Mouse (Mus musculus): ENCODE data around the gene Slx4.

- no peak for TF ChIP-seq POLR2A (IDR thresholded peaks at IDR 0.05; ENCODE audit: borderline replicate concordance, control insufficient read depth, low read depth, low read length)
- TF ChIP-seq CTCF (IDR thresholded peaks at IDR 0.05; ENCODE audit: control insufficient read depth, insufficient read depth, low read length): no peak
Observed at GRCm38 (mm10) chr16:4032341-4032748, 28.8 kb upstream of the Slx4 start.

Measured in bone marrow, adult 2 months (tissue).